Mouse (Mus musculus) liver, postnatal 0 days (tissue): ENCODE data around the gene Wrap73.

Experiments used
- CTCF ChIP-seq: sonication (generic); IDR thresholded peaks from 2 replicates; pipeline ENCODE4 v1.5.1; 2016; ENCODE audit warnings: antibody characterized with exemption, low read depth
- EP300 ChIP-seq: IDR thresholded peaks from 2 replicates; pipeline ENCODE4 v1.6.1; 2016; ENCODE audit warnings: antibody characterized with exemption, low read depth, mild to moderate bottlenecking

GRCm38 (mm10) chr4:154140213-154141008 lies 1.8 kb upstream of the Wrap73 start:
- TF ChIP-seq EP300 (no peak), CTCF (no peak)
